Mouse (Mus musculus): Measurements from ENCODE around the gene Gatb.
A peak's percentile ranks its signal among the peaks of the same experiment; 100 is the strongest.
"Not testable (repeated sequence)": the region's sequence is repeated elsewhere in the genome, so short reads cannot be mapped to it uniquely, and the experiment has no call there.

The Gatb gene

DNA sequence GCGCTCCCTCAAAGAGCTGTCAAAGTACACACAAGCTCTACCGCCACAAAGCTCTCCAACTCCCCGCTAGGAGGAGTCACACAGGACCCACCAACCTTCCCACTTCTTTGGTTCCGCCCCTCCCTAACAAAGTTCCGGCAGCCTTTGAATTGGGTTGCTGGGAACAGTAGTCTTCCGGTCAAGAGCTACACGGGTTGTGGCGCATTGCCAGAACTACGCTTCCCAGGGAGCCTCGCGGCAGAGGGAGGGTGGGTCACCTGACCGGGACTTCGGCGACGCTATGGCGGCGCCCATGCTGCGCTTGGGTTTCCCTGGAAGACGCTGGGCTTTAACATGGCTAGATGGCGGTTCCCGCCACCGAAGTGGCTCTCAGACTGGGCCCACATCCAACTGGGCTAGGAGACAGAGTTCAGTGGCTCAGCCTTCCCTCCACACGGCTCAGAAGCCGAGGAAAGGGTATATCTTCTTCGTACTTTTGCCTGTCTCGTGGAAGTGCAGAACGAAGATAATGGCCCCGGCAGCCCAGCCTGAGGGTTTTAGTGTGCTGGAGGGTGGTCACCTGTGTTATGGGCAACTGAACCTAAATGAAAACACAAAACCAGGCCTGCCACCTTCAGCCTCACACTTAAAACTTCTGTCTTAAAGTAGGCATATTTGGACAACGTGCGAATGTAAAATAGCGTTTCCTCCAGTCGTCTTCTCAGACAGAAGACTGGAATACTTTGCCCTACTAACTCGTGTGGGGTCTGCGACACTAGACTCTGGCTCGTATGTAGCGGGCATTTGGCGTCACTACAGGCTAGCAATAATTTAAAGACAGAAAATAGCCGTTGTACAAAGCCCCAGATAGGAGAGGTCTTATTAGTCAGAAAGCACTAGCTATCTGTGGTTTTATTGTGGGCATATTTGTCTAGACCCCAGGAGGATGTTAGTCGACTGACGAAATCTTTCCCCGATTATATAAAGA lies at the start of gene Gatb:
Gene Gatb, plus strand, starts transcription at position 256 of the 967 bp plus-strand sequence.
- DNase-seq: peak; percentile 93

DNA sequence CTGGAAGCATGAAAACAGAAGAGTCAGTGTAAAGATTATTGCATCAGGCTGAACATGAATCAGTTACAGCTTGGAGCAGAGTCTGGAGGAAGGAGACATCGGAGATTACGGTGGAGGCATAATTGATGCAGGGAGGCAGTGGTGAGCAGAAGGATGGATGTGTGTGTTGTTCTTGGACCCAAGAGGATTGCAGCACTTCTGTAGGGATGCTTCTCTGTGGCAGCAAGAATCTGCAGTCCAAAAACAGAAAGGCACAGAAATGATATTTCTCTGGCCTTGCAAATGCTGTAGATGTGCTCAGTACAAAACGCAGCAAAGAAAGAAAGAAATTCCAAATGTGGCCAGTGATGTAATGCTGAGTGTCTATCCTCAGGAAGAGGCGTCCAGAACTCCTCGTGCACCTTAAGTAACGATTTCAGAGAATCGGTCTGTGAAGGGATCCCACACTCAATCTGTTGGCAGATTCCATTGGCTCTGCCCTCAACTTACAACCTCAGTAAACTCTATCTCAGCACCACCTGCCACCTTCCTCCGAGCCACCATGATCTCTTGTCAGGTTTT lies 43.2 kb upstream of the Gatb start:
- DNase-seq: no peak

DNA sequence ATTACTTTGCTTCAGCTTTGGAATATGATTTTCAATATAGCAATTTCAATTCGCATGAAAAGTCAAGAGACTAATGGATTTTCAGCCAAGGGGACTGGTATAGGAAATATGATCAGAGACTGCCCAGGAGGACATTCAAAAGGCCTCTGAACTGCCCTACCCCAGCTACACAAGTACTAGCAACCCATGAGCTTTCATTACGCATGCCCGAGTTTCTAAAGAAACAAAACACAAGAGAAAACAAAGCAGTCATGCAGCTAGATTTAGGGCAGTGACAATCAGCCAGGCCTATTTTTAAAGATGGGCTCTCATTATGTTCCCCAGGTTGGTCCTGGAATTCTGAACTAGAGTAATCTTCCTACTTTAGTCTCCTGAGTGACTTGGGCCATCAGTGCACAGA lies 41.5 kb upstream of the Gatb start:
- DNase-seq: no peak

DNA sequence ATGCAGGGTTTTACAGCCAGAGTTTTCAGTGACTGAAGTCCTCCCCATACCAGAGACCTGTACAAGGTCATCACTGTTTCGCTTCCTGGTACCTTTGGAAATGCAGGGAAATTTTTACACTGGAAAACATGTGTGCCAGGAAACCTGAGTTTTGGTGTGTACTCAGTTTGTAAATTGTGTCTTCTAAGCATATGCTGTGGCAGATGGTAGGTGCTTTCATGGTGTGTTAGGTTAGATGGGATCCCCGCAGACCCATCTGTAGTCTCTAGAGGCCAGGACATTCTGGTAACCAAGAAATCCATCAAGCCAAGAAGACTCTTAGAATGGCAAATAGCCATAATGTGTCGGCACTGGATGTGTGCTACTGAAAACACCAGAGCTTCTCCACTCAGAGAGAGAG lies 38.9 kb upstream of the Gatb start:
- no peak for DNase-seq

DNA sequence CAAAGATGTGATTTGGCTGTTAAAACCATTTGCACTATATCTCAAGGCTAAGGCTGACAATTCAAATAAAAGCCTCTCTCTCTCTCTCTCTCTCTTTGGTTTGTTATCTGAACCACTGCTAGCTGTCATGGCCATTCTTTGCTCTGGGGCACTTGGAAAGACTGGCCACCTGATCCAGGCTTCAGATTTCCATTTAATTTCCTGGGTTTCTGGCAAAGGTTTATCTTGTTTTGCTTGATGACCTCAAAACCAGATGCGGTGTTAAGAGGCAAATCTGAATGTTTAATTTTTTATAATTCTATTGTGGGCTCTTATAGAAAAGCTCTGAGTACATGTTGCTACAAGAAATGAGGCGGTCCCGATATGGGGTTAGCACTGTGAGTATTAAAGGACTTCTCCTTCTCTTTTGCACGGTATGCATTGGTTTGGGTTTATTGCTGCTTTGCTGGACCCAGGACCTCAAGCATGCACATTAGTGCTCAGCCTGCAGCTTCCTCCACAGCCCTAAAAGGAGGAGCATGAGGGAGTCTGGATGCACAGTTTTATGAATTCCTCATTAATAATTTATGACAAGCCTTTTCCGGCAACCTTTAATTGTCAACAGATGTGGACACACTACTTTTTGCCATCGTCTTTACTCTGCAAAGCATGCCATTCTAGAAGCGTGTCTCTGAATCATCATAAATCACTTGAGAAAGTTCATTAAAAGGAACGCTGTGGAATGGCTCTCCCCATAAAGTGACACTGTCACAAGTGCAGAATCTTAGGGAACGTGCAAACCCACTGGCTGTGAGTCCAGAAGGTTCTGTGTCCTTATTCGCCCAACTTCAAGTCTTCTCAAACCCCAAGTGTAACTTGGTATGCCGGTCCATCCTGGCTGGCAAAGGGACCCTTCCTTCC lies 38.0 kb upstream of the Gatb start:
- no peak for DNase-seq

DNA sequence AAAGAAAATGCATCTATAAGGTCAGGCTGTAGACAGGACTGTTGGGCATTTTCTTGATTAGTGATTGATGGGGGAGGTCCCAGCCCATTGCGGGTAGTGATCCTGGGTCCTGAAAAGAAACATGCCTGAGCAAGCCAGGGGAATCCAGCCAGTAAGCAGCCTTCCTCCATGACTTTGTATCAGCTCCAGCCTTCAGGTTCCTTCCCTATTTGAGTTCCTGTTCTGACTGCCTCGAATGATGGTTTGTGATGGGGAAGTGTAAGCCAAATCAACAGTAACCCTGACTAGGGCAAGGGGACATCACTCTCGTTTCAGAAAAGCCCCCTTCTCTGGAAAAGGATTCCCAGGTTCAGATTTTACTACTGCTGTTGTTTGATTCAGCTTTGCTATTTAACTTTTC lies 31.2 kb upstream of the Gatb start:
- no peak for DNase-seq

DNA sequence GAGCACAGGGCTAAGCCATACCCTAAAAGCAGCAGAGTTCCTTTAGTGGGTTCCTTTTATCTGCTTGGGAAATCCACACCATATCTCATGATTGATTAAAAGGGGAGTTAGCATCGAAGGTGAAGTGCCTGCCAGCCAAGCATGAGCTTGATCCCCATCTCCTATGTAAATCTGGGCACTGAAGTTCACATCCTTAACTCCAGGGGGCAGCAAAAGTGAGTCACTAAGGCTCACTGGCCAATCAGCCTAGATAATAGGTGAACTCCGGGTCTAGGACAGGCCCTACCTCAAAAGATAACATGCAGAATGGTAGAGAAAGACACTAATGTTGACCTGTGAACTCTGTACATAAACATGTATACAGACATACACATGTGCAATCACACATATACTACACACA lies 30.3 kb upstream of the Gatb start:
- peak; percentile 31 for DNase-seq

DNA sequence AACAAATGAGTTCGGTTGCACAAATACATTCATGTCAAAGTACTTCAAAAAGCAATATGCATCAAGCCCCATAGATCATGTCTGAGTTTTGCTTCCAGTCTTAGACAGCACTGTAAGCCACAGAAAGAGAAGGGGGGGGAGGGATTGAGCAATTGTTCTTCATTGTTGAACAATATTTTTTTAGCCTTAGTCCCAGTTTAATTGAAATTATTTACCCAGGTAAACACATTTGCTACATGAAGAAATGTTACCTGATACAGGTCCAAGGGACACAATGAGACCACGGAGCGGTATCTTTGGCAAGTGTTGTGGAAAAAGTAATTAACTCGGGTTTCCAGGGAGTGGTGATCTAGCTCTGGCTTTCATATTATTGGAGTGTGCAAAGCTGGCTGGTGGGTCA lies 23.6 kb upstream of the Gatb start:
- no peak for DNase-seq

DNA sequence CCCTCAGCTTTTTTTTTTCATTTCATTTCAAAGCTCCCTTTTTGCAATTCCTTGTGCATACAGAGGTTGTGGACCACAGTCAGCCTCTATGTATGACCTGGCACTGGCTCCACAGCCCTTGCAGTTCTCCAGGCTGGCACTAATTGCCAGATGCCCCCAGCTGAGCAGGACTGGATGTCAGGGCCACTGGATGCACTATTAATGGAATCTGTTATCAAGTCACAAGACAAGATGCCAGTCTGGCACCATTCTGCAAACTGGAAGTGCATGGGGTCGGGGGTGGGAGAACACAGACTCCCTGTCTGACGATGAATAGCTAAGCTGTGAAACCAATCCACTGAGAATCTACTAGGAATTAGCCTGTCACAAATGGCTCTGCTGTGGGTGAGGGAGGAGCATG lies 22.6 kb upstream of the Gatb start:
- no peak for DNase-seq

DNA sequence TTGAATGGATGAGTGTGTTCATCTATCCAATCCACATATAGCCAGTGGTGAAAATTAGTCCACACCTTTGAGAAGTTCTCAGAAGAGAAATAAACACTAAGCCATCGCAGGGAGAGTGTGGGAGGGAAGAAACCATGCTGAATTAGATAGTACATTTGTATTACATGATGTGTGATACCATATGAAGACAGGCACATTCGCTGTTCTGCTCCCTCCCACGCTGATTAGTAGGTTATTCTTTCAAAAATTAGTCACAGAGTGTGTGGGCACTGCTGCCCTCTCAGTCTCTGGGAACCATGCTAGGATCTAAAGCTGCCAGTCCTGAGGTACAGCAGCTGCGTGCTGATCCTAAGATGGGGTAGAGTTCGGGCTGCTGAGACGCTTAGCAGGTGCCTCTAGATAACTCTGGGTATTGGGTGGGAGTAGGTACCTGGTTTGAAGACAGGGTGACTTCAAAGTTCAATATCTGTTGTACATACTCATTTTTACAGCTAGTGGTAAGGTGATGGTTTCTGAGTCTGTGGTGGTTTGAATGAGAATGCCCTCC lies 20.1 kb upstream of the Gatb start:
- DNase-seq: no peak

DNA sequence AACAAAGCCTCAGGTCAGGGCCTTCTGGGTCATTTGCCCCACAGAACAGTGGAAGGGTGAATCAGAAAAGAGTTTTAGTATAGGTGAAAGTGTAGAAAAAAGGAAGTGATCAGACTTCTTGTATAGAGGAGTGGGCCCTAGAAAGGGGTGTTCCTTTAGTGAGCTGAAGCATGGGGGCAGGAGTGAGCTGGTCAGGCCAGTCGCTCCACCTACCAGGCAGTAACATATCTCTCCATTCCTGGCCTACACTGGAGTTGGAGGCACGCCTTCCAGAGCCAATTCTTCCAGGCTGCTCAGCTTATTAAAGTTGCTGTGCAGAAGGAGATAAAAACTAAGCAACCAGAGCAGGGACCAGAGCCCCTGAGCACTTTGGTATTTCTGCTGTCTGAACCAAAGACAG lies 9.3 kb upstream of the Gatb start:
- no peak for DNase-seq

DNA sequence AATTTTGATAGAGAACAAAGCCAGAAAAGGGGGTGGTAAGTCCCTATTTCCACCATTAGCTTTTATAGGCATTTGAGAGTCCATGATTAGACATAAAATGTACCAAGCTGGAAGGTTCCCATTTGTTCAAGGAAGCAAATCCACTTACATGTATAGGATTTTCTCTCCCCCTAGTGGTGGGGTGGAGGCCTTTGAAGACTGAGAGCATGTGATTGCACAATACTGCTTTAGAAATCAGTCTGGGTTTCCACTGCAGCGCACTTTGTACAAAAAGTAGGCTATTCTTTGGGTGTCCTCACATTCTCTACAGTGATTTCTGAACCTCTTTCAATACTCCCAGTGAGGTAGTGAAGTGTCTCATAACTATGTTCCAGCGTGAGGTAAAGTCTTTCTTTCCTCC lies 2.6 kb upstream of the Gatb start:
- DNase-seq: peak; percentile 20

DNA sequence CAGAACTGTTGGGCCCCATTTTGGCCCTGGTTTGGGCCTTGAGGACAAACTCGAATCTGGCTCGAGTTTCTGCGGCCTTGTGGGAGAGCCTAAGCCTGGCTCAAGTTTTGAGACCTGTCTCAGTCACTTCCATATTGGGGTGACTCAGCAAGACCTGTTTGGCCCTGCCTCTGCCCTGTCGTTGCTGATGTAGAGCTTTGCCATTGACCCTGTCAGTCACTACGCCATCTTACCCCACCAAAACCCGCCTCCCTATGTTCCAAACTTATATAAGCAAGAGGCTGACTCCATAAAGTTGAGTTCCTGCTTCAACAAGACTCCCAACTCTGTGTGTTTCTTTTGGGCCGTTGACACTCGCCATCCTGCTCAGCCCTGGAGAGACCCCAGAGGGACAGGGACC lies 1.4 kb upstream of the Gatb start:
- DNase-seq: not testable (repeated sequence)

DNA sequence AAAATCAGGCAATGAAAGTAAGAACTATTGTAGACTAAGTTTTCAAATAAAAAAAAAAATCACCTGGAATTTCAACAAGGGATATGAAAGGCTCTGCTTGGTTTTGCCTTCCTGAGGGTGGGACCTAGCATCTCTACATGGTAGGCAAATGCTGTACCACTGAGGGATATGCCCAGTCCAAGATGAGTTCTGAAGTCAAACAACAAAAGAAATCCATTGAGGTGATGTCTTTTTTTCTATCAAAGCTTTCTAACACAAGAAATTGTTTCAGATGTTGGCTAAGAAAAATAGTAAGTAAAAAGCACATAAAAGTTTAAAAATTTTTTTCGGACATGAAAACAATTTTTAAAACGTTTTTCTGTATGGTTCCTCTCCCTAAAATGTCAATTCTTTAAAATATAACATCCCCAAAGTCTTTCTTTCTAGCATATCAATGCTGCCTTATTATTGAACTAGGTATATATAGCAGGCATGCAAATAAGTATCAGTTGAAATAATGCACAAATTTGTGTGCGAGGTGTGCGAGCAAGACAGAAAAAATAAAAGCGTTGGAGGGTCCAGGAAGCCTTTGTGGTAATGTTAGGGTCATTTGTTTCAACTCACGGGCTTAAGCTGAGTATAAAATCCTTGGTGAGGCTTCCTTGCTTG lies 579 bp upstream of the Gatb start:
- DNase-seq: no peak

DNA sequence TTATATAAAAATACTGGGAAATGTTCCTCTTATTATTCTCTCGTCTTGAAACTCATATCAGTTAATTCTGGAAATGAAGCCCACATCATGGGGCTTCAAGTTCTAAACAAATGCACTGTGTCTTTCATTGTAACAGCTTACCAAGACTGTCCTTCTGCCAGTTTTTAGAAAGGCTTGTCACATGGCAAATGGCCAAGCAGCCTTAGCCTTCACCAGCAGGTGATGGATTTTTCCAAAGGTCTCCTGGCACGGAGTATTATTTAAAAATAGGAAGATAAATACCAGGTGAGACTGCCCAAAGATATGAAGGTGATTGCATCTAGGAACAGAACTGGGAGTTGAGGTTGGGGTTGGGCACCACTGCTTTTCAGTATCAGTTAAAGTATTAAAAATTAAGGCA lies 8.8 kb downstream of the Gatb start:
- no peak for DNase-seq

DNA sequence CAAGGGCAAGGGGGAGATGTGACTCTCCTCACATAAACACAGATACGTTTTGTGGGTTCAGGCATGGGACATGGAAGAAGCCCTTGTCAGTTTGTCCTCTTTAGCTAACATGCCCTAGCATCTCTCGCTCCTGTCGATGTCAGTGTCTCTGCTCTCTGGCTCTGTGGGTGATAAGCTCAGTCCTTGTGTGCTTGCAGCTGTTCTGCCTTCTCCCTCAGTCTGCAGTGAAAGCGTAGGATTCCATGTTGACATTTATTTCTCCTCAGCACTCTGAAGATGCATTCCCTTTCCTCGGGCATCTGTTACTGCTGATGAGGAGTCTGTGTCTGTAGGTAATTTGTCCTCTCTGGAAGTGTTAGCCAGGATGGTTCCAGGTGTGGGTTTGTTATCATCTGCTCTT lies 9.3 kb downstream of the Gatb start:
- no peak for DNase-seq

DNA sequence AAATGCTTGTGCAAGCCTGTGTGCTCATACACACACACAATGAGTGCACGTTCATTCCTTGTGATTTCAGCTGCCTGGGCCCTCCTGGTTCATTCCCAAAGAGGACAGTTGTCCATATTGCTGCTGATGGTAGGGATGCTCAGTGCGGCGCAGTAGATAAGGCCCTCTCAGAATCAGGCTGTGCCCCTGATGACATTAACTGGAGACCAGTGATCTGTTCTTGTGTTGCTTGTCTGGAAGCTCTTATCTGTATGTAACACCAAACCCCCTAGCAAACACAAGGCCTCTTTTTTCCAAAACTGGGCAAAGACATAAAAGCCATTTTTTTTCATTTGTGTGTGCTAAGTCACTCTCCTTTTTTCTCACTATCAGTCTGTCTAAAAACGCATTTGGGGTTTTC lies 11.0 kb downstream of the Gatb start:
- no peak for DNase-seq

DNA sequence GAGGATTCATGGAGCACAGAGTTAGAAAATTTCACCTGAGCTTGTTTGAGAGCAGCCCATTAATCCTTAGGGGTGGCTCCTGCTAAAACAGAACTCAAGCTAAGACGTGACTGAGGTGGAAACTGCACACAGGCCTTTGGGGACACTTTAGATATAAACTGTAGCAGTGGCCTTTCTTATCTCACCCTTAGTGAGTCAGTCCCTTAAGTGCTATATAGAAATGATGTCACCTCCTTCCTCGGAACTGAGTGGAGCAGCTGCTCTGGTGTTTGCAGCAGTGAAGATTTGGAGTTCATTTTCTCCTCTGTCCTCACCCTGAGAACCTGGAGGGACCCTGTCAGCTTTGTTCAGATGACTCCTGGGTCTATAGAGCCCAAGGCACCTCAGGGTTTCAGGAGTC lies 14.8 kb downstream of the Gatb start:
- no peak for DNase-seq

DNA sequence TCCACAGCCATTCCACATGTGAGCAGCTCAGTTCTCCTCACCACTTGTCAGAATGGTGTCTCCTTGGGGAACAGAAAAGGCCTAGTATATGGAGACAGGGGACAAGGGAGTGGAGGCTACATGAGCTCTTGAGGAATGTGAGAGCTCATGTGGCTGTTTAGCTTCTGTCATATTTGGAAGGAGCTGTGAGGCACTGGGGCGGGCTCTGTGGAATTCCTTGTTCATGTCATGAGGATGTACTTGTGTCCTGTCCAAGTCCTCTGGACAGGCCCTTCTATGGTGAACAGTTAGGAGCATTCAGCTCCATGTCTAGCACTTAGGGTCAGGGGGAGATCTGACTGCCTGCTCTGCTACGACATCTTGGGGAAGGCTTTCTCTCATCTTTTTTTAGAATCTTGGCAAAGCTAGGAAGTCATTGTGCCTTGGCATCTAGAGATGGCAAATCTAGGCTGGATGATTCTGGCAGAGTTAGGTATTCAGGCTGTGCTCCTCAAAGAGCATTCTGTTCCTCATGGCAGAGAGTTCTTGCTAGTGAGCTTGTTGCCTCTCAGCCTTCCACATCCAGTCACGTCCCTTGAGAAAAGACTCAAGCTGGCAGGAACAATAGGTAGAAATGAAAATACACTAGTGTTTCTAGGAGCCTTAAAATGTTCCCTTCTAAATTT lies 16.3 kb downstream of the Gatb start:
- no peak for DNase-seq

DNA sequence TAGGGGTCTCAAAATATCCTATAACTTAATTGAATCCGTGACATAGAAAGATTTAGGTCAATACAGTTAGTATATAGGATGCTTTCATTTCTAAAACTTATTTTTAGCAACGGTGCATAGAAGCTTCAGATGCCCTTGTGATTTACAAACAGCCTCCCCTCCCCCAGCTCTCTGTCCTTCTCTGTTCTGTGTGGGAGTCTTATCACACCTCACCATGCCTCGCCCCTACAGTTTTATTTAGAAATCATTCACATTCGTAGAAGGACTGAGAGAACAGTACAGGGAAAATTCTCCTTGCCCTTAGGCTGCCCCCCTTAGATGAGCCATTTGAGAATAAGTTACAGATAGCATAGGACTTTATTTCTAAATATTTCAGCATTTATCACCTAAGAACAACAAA lies 18.1 kb downstream of the Gatb start:
- no peak for DNase-seq

DNA sequence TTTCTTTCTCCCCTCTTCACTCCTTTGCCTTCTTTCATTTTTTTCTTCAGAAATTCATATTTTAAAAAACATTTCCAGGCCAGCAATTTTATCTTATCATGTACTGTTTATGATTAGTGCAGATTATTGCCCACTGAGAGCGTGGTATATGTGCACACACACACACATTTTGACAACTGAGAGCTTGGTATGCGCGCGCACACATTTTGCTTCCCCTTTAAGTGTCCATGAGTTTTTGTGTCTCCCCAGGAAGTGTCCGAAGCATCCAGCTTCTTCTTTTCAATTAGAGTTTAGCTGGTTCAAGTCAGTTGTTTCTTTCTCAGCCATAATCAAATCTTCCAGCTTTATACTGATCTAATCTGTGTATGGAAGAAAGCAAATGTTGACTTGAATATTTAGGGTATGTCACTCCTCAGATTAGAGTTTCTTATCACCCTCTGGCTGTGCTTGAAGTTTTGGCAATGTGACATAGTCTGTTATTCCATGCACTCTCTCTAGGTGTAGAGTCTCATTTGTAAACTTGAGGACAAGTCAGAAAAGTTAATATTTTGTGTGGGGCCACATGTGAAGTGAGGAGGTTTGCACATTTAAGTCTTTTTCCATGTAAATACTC lies 18.8 kb downstream of the Gatb start:
- no peak for DNase-seq

DNA sequence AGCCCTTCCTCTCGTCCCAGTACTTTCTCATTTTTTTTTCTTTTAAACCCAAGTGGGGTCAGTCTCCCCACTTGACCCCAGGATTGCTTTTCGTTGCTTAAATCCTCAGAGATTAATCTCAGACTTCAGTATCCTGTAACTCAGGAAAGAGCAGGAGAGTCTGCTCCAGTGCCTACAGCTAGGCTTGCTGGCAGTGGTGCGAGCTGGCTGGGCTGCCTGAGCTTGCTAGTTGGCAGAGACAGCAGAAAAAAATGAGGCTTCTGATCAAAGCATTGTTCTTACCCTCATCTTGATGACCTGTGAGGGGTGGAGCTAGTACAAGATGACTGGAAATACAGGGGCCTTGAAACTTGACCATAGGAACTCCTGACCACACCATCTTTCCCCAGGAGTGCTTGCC lies 20.5 kb downstream of the Gatb start:
- DNase-seq: no peak

All from thymus, postnatal 4 days (tissue).